Comparison of ENCODE assay signal across 8 mouse cellular contexts in the genomic region with DNA sequence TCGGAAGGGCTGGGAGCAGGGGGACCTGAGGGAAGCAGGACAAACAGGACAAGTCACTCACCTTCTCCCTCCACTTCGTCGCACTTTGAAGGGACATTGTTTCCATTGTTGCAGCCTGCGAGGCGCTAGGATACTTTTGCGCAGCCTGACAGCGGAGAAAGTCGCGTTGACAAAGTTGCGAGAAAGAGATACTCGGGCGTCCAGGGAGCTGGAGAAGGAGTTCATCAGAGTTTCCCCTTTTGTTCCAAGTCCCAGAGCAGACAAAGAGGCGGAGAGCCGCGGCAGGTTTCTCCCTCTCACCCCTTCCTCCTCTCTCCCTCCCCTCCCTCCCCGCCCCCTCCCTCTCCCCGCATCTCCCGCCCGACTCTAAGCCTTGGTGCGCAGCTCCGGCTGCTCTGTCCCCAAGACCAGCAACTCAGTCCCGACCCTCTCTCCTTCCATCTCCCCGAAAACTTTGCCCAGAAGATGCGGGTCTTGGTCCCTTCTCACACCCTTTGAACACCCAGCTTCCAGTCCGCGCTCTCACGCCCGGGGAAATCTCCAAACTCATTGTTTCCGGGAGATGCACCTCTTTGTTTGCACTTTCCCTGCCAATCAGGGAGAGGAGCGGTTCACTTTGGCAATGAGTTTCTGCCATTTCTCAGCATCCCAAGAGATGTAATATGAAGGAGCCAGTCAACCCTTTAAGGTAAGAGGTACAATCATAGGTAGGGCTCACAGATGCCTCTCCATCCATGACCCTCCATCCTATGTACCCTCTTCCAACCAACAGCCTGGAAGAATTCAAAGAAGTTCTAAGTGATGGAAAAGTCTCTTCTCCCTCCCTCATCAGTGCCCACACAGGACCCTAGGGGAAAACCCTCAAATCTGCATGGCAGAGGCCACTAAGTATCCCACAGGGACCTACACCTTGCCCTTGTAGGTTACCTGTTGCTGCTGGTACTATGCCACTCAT.
A peak's percentile ranks its signal among the peaks of the same experiment; 100 is the strongest.
DNase-seq lines count a peak whose midpoint lies in the region; ATAC-seq and TF ChIP-seq lines count a peak whose summit lies in the region.

No protein-coding gene starts in this region.

- H3K4me1 ChIP-seq in bone marrow, adult 2 months (ENCODE audit: control insufficient read depth, insufficient read depth, low read length) = no peaks in the 10 kb centered on the region; the same call in 1 of the 2 replicates
- H3K4me1 ChIP-seq in heart, embryonic 10.5 days = peaks cover 20% of the 10 kb centered on the region; the same call in 1 of the 2 replicates
- peaks cover 6% of the 10 kb centered on the region for H3K4me1 ChIP-seq in kidney, postnatal 0 days (replicated peaks; ENCODE audit: insufficient read depth, low read length)
- H3K4me1 ChIP-seq in midbrain, embryonic 11.5 days (ENCODE audit: control insufficient read depth, insufficient read depth, low read length) = peaks cover 29% of the 10 kb centered on the region

- H3K27me3 ChIP-seq in heart, embryonic 10.5 days (ENCODE audit: insufficient read depth, poor library complexity, severe bottlenecking) = peaks cover 44% of the 10 kb centered on the region
- H3K27me3 ChIP-seq in kidney, postnatal 0 days (ENCODE audit: insufficient read depth, low read length) = no peaks in the 10 kb centered on the region
- H3K27me3 ChIP-seq in midbrain, embryonic 11.5 days (ENCODE audit: control insufficient read depth, insufficient read depth, low read length) = 0 out of 2 replicates have a peak, but pooled peaks cover 2% of the 10 kb centered on the region

- H3K36me3 ChIP-seq in heart, embryonic 10.5 days = no peaks in the 10 kb centered on the region
- H3K36me3 ChIP-seq in kidney, postnatal 0 days (ENCODE audit: insufficient read depth, low read length) = no peaks in the 10 kb centered on the region
- H3K36me3 ChIP-seq in midbrain, embryonic 11.5 days (ENCODE audit: control insufficient read depth, insufficient read depth, low read length) = no peaks in the 10 kb centered on the region

- ATAC-seq in kidney, postnatal 0 days (replicated peaks; ENCODE audit: low FRiP score, low read depth) = 0 out of 2 replicates have a peak, but pooled peaks have one; percentile 45
- ATAC-seq in midbrain, embryonic 11.5 days (ENCODE audit: low FRiP score) = peak; percentile 84
- no peak for ATAC-seq in megakaryocyte-erythroid progenitor cell, adult 5-6 weeks (replicated peaks; ENCODE audit: low FRiP score, low TSS enrichment, poor library complexity, severe bottlenecking)

- TF ChIP-seq POLR2A in bone marrow, adult 2 months (IDR thresholded peaks at IDR 0.05; ENCODE audit: borderline replicate concordance, control insufficient read depth, low read depth, low read length) = no peak

- H3K4me2 ChIP-seq in kidney, postnatal 0 days (ENCODE audit: low read length) = peak overlapping the region; percentile 71
- peak overlapping the region; percentile 63 for H3K4me2 ChIP-seq in midbrain, embryonic 11.5 days

- H3K9me3 ChIP-seq in heart, embryonic 10.5 days = no peaks in the 10 kb centered on the region
- no peaks in the 10 kb centered on the region for H3K9me3 ChIP-seq in kidney, postnatal 0 days (replicated peaks; ENCODE audit: low read length)
- no peaks in the 10 kb centered on the region for H3K9me3 ChIP-seq in midbrain, embryonic 11.5 days (ENCODE audit: control insufficient read depth, low read length)

- peak overlapping the region; percentile 35 for H3K4me3 ChIP-seq in bone marrow, adult 2 months (replicated peaks; ENCODE audit: control insufficient read depth, low read depth, low read length)
- H3K4me3 ChIP-seq in heart, embryonic 10.5 days = peak overlapping the region; percentile 64
- peak overlapping the region; percentile 50 for H3K4me3 ChIP-seq in kidney, postnatal 0 days (replicated peaks; ENCODE audit: low read depth, low read length)
- peak overlapping the region; percentile 48 for H3K4me3 ChIP-seq in midbrain, embryonic 11.5 days (ENCODE audit: low read depth, low read length)

- DNase-seq in cerebellum, postnatal 10 days = peak; percentile 35 to 39
- DNase-seq in cerebellum, postnatal 36 days = no peak
- no peak for DNase-seq in heart, embryonic 10.5 days (ENCODE audit: low spot score)
- DNase-seq in kidney, postnatal 0 days (ENCODE audit: low spot score) = peak; percentile 64
- peak; percentile 97 for DNase-seq in midbrain, embryonic 11.5 days (ENCODE audit: low spot score, missing footprints)
- DNase-seq in thymus, postnatal 0 days (ENCODE audit: low spot score) = peak; percentile 43

- TF ChIP-seq CTCF in bone marrow, adult 2 months (IDR thresholded peaks at IDR 0.05; ENCODE audit: control insufficient read depth, insufficient read depth, low read length) = no peak
- no peak for TF ChIP-seq CTCF in kidney, postnatal 0 days (IDR thresholded peaks at IDR 0.05; ENCODE audit: low read depth)

- WGBS in bone marrow, adult 2 months = 1% methylated on average over 30 of the region's 30 CpGs
- under 1% methylated on average over 30 of the region's 30 CpGs for WGBS in heart, embryonic 10.5 days
- under 1% methylated on average over 30 of the region's 30 CpGs for WGBS in kidney, postnatal 0 days
- under 1% methylated on average over 25 of the region's 30 CpGs for WGBS in midbrain, embryonic 11.5 days

- H3K27ac ChIP-seq in bone marrow, adult 2 months (ENCODE audit: control insufficient read depth, insufficient read depth, low read depth, low read length, poor library complexity) = no peak overlapping the region
- H3K27ac ChIP-seq in heart, embryonic 10.5 days = peak overlapping the region; percentile 82
- no peak overlapping the region for H3K27ac ChIP-seq in kidney, postnatal 0 days
- peak overlapping the region; percentile 4; the same call in 1 of the 2 replicates for H3K27ac ChIP-seq in midbrain, embryonic 11.5 days (ENCODE audit: low read depth, low read length)

- peak overlapping the region; percentile 55 for H3K9ac ChIP-seq in kidney, postnatal 0 days (ENCODE audit: low read depth, low read length)
- H3K9ac ChIP-seq in midbrain, embryonic 11.5 days (ENCODE audit: low read length) = peak overlapping the region; percentile 75

Comparison
In these comparisons a context has a peak if more than half of its experiments do, and no peak if none do; other contexts are left out.
1. DNase-seq: peak in cerebellum, postnatal 10 days (2 of 2), kidney, postnatal 0 days (single experiment), midbrain, embryonic 11.5 days (single experiment) and thymus, postnatal 0 days (single experiment); none in cerebellum, postnatal 36 days (0 of 2) and heart, embryonic 10.5 days (single experiment).
2. H3K27ac ChIP-seq: peak in heart, embryonic 10.5 days (single experiment) and midbrain, embryonic 11.5 days (single experiment); none in bone marrow, adult 2 months (single experiment) and kidney, postnatal 0 days (single experiment).
3. Peak in every context shown above with its lines, with median percentiles within 50 percentile points of each other: H3K4me3 ChIP-seq.